Comparison of ENCODE assay signal across 20 mouse cellular contexts in genomic region chr15:52430491-52431158, GRCm38 (mm10).
"Had no signal": no experiment of that assay in that cellular context is flagged by ENCODE, and none has a peak within 500 bp of the region (broad histone marks: within the 10 kb centered on the region; RNA-seq: fewer than 3 reads in every experiment).

No protein-coding gene starts in this region.

- H3K27ac ChIP-seq: intestine, embryonic 15.5 days; kidney, embryonic 15.5 days; limb, embryonic 12.5 days; limb, embryonic 15.5 days; liver, embryonic 14.5 days; macrophage; neural tube, embryonic 12.5 days; neural tube, embryonic 15.5 days had no signal

- H3K4me2 ChIP-seq: intestine, embryonic 15.5 days; kidney, embryonic 15.5 days; limb, embryonic 12.5 days; limb, embryonic 15.5 days; liver, embryonic 11.5 days; lung, embryonic 14.5 days; neural tube, embryonic 12.5 days; neural tube, embryonic 15.5 days had no signal

- ATAC-seq: intestine, embryonic 15.5 days; liver, postnatal 0 days; lung, postnatal 0 days had no signal

- H3K4me1 ChIP-seq: intestine, embryonic 15.5 days; kidney, embryonic 15.5 days; limb, embryonic 12.5 days; limb, embryonic 15.5 days; megakaryocyte, embryonic 14.5 days; neural tube, embryonic 12.5 days; neural tube, embryonic 15.5 days had no signal

- DNase-seq: kidney, adult 11 months; kidney, adult 8-10 months; kidney, postnatal 10 days; kidney, postnatal 36 days; left cerebral cortex, postnatal 4 days; liver, postnatal 0 days; lung, embryonic 14.5 days; thymus, adult 2 months; thymus, postnatal 14 days had no signal

- H3K4me3 ChIP-seq: intestine, embryonic 15.5 days; kidney, embryonic 15.5 days; limb, embryonic 12.5 days; limb, embryonic 15.5 days; megakaryocyte, embryonic 14.5 days; neural tube, embryonic 12.5 days; neural tube, embryonic 15.5 days had no signal

- H3K36me3 ChIP-seq: intestine, embryonic 15.5 days; kidney, embryonic 15.5 days; limb, embryonic 12.5 days; limb, embryonic 15.5 days; neural tube, embryonic 12.5 days; neural tube, embryonic 15.5 days had no signal

- H3K9me3 ChIP-seq: intestine, embryonic 15.5 days; kidney, embryonic 15.5 days; limb, embryonic 12.5 days; limb, embryonic 15.5 days; megakaryocyte, embryonic 14.5 days; neural tube, embryonic 12.5 days; neural tube, embryonic 15.5 days had no signal

- H3K27me3 ChIP-seq: intestine, embryonic 15.5 days; kidney, embryonic 15.5 days; limb, embryonic 12.5 days; limb, embryonic 15.5 days; megakaryocyte, embryonic 14.5 days; neural tube, embryonic 12.5 days; neural tube, embryonic 15.5 days had no signal

- H3K9ac ChIP-seq: intestine, embryonic 15.5 days; kidney, embryonic 15.5 days; limb, embryonic 12.5 days; limb, embryonic 15.5 days; liver, embryonic 14.5 days; liver, postnatal 0 days; lung, embryonic 14.5 days; neural tube, embryonic 12.5 days; neural tube, embryonic 15.5 days had no signal
